Mouse (Mus musculus): ENCODE results near the gene Dcbld1. TPM values are rescaled to one million over a fixed set of nuclear protein-coding genes. Genes with fewer than 3 reads are reported as not detected.

Dcbld1 gene
- polyA plus RNA-seq (2014; fragmentation: Illumina TruSeq; extraction: RNeasy Lipid Tissue Mini Kit (QIAGEN cat#74804); ENCODE audit: low read depth, low replicate concordance): 23.2 TPM

GRCm38 (mm10) chr10:52233301-52233968 is at the start of gene Dcbld1:
Gene Dcbld1, plus strand, starts transcription at chr10:52233619.

GRCm38 (mm10) chr10:52194957-52195852 is 38.2 kb upstream of the Dcbld1 start, which contains the start of gene Ros1:
Gene Ros1, minus strand, starts transcription at chr10:52195244.

GRCm38 (mm10) chr10:52358467-52358866 is 125.0 kb downstream of the Dcbld1 start, which contains the start of gene Gm26741:
Gene Gm26741, plus strand, starts transcription at chr10:52358767.

Other genes with a start within 250 kb of the Dcbld1 start
- not detected for gene Vgll2, start 211.1 kb upstream of the Dcbld1 start, polyA plus RNA-seq (2014; fragmentation: Illumina TruSeq; extraction: RNeasy Lipid Tissue Mini Kit (QIAGEN cat#74804); ENCODE audit: low read depth, low replicate concordance)
- 0.09 TPM for gene Ros1, start 38.4 kb upstream of the Dcbld1 start, polyA plus RNA-seq (2014; fragmentation: Illumina TruSeq; extraction: RNeasy Lipid Tissue Mini Kit (QIAGEN cat#74804); ENCODE audit: low read depth, low replicate concordance)
- gene Gm26741, start 125.1 kb downstream of the Dcbld1 start, polyA plus RNA-seq (2014; fragmentation: Illumina TruSeq; extraction: RNeasy Lipid Tissue Mini Kit (QIAGEN cat#74804); ENCODE audit: low read depth, low replicate concordance): not detected
- 78.6 TPM for gene Gopc, start 148.5 kb downstream of the Dcbld1 start, polyA plus RNA-seq (2014; fragmentation: Illumina TruSeq; extraction: RNeasy Lipid Tissue Mini Kit (QIAGEN cat#74804); ENCODE audit: low read depth, low replicate concordance)
- not detected for gene Nepn, start 155.4 kb downstream of the Dcbld1 start, polyA plus RNA-seq (2014; fragmentation: Illumina TruSeq; extraction: RNeasy Lipid Tissue Mini Kit (QIAGEN cat#74804); ENCODE audit: low read depth, low replicate concordance)
- 177 TPM for gene Nus1, start 183.9 kb downstream of the Dcbld1 start, polyA plus RNA-seq (2014; fragmentation: Illumina TruSeq; extraction: RNeasy Lipid Tissue Mini Kit (QIAGEN cat#74804); ENCODE audit: low read depth, low replicate concordance)

All from sigmoid colon, adult 10 weeks (tissue).